Comparison of ENCODE assay signal across 37 mouse cellular contexts in the genomic region with DNA sequence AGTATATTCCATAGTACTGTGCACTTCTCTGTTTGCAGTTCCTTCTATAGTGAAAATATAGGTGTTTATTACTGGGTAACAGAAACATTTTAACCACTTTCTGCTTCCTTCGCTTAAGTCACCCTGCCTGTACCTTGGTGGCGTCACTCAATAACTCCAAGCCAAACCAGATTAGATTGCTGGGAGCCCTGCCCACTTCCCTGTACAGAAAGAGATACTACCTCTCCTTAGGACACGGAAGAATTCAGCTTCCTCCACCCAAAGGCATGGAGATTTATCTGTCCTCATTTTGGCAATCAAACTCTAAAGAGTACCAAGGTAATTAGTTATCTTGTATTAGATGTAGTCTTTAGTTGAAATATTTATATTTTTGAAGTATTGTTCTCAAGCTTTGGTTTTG. TPM values are rescaled to one million over a fixed set of nuclear protein-coding genes. Genes with fewer than 3 reads are reported as not detected.
"Had no signal": no experiment of that assay in that cellular context is flagged by ENCODE, and none has a peak within 500 bp of the region (broad histone marks: within the 10 kb centered on the region; RNA-seq: fewer than 3 reads in every experiment).

No protein-coding gene starts in this region.

- H3K4me3 ChIP-seq: embryonic facial prominence, embryonic 10.5 days; embryonic facial prominence, embryonic 12.5 days; embryonic facial prominence, embryonic 13.5 days; embryonic facial prominence, embryonic 15.5 days; erythroblast, embryonic 14.5 days; forebrain, embryonic 10.5 days; forebrain, embryonic 12.5 days; forebrain, embryonic 13.5 days; forebrain, embryonic 15.5 days; gastrocnemius, adult 2 months; heart, adult 2 months had no signal

- DNase-seq: cerebellum, adult 8-10 months; cerebellum, adult 9-10 months; cerebellum, adult 9-11 months; cerebellum, postnatal 10 days; cerebellum, postnatal 14 days; cerebellum, postnatal 25 days; cerebellum, postnatal 36 days; embryo, embryonic 11 days; forebrain, postnatal 0 days; gastrocnemius, adult 2 months; gastrocnemius, postnatal 10 days; gastrocnemius, postnatal 14 days; gastrocnemius, postnatal 25 days; gastrocnemius, postnatal 36 days; heart, adult 18-20 months; heart, adult 2 months had no signal

- H3K9ac ChIP-seq: embryonic facial prominence, embryonic 12.5 days; embryonic facial prominence, embryonic 13.5 days; embryonic facial prominence, embryonic 15.5 days; forebrain, embryonic 12.5 days; forebrain, embryonic 13.5 days; forebrain, embryonic 15.5 days; forebrain, postnatal 0 days had no signal

- H3K9me3 ChIP-seq: embryonic facial prominence, embryonic 10.5 days; embryonic facial prominence, embryonic 12.5 days; embryonic facial prominence, embryonic 13.5 days; embryonic facial prominence, embryonic 15.5 days; forebrain, embryonic 10.5 days; forebrain, embryonic 12.5 days; forebrain, embryonic 13.5 days; forebrain, embryonic 15.5 days had no signal

- H3K27ac ChIP-seq: embryonic facial prominence, embryonic 10.5 days; embryonic facial prominence, embryonic 12.5 days; embryonic facial prominence, embryonic 13.5 days; embryonic facial prominence, embryonic 15.5 days; forebrain, embryonic 10.5 days; forebrain, embryonic 12.5 days; forebrain, embryonic 13.5 days; forebrain, embryonic 15.5 days; gastrocnemius, adult 2 months; heart, adult 2 months had no signal

- ATAC-seq: forebrain, embryonic 13.5 days; forebrain, embryonic 14.5 days; forebrain, embryonic 15.5 days; forebrain, embryonic 16.5 days; forebrain, postnatal 0 days had no signal

- H3K4me1 ChIP-seq: embryonic facial prominence, embryonic 15.5 days had no signal

- H3K36me3 ChIP-seq: embryonic facial prominence, embryonic 10.5 days; embryonic facial prominence, embryonic 12.5 days; embryonic facial prominence, embryonic 13.5 days; embryonic facial prominence, embryonic 15.5 days; forebrain, embryonic 10.5 days; forebrain, embryonic 12.5 days; forebrain, embryonic 15.5 days had no signal

- H3K27me3 ChIP-seq: embryonic facial prominence, embryonic 12.5 days; embryonic facial prominence, embryonic 13.5 days; embryonic facial prominence, embryonic 15.5 days; forebrain, embryonic 12.5 days; forebrain, embryonic 13.5 days; forebrain, embryonic 15.5 days had no signal

- H3K4me2 ChIP-seq: embryonic facial prominence, embryonic 12.5 days; embryonic facial prominence, embryonic 13.5 days; embryonic facial prominence, embryonic 15.5 days; forebrain, embryonic 12.5 days; forebrain, embryonic 13.5 days; forebrain, embryonic 15.5 days had no signal

RNA-seq across cellular contexts. Expression of gene Ctxn2, which starts 9.7 kb away (rescaled TPM):
- total RNA-seq: common myeloid progenitor, adult 5-6 weeks; gastrocnemius, adult 18-20 months; gastrocnemius, adult 2 months; gastrocnemius, adult 8-10 months; gastrocnemius, postnatal 10 days; gastrocnemius, postnatal 14 days; gastrocnemius, postnatal 25 days; gastrocnemius, postnatal 36 days; gastrocnemius, postnatal 4 days; granulocyte monocyte progenitor cell, adult 5-6 weeks; heart, adult 18-20 months; heart, adult 2 months; heart, adult 8-10 months had no signal
- polyA plus RNA-seq: embryonic facial prominence, embryonic 10.5 days; embryonic facial prominence, embryonic 11.5 days; embryonic facial prominence, embryonic 12.5 days; embryonic facial prominence, embryonic 13.5 days; embryonic facial prominence, embryonic 14.5 days; embryonic facial prominence, embryonic 15.5 days; erythroblast, embryonic 14.5 days; forebrain, embryonic 10.5 days; forebrain, embryonic 11.5 days; gonadal fat pad, adult 2 months; heart, adult 2 months had no signal

RNA-seq across cellular contexts. Expression of gene Slc12a1, which starts 25.5 kb away (rescaled TPM):
- total RNA-seq: gastrocnemius, adult 18-20 months; gastrocnemius, adult 2 months; gastrocnemius, adult 8-10 months; gastrocnemius, postnatal 10 days; gastrocnemius, postnatal 14 days; gastrocnemius, postnatal 25 days; gastrocnemius, postnatal 36 days; gastrocnemius, postnatal 4 days; granulocyte monocyte progenitor cell, adult 5-6 weeks; heart, adult 18-20 months; heart, adult 2 months; heart, adult 8-10 months had no signal
- polyA plus RNA-seq: embryonic facial prominence, embryonic 10.5 days; embryonic facial prominence, embryonic 11.5 days; embryonic facial prominence, embryonic 14.5 days; embryonic facial prominence, embryonic 15.5 days; erythroblast, embryonic 14.5 days; forebrain, embryonic 10.5 days; forebrain, embryonic 11.5 days; forebrain, embryonic 12.5 days; forebrain, embryonic 13.5 days; forebrain, embryonic 14.5 days; forebrain, embryonic 15.5 days; gonadal fat pad, adult 2 months; heart, adult 2 months had no signal

RNA-seq across cellular contexts. Expression of gene Slc24a5, which starts 58.9 kb away (rescaled TPM):
- total RNA-seq: forebrain, postnatal 0 days; gastrocnemius, adult 18-20 months; gastrocnemius, adult 2 months; gastrocnemius, adult 8-10 months; gastrocnemius, postnatal 14 days; gastrocnemius, postnatal 25 days had no signal
- polyA plus RNA-seq: erythroblast, embryonic 14.5 days had no signal
